Mouse (Mus musculus): ENCODE results near the gene Wipf2.

- no peak for TF ChIP-seq CTCF (IDR thresholded peaks at IDR 0.05; ENCODE audit: insufficient read depth, low read length)
- no peak for TF ChIP-seq POLR2A (IDR thresholded peaks at IDR 0.05; ENCODE audit: borderline replicate concordance, extremely low read depth, low read depth, low read length)
Measured at GRCm38 (mm10) chr11:98918231-98918630, 54.8 kb downstream of the Wipf2 start.
